Mouse (Mus musculus) E14TG2a.4 (cell line): ENCODE measurements around the gene Fermt1.

ENCODE experiments used
- H3K27me3 ChIP-seq: 2 replicates; pipeline ENCODE4 v1.6.1; 2014; ENCODE audit warnings: low read length, control low read depth; ENCODE audit not compliant: insufficient read depth
- H3K36me3 ChIP-seq: 2 replicates; pipeline ENCODE4 v1.6.1; 2014; ENCODE audit warnings: low read length, control low read depth; ENCODE audit not compliant: insufficient read depth
- H3K4me1 ChIP-seq: replicated peaks from 2 replicates; pipeline ENCODE4 v1.6.1; 2014; ENCODE audit warnings: low read depth, low read length, control low read depth
- H3K4me3 ChIP-seq: replicated peaks from 2 replicates; pipeline ENCODE4 v1.5.1; 2014; ENCODE audit warnings: mild to moderate bottlenecking, low read length
- H3K9me3 ChIP-seq: 2 replicates; pipeline ENCODE4 v1.6.1; 2014; ENCODE audit warnings: low read length, control low read depth
- CTCF ChIP-seq: conservative IDR thresholded peaks from 2 replicates; pipeline ENCODE4 v1.5.1; 2014; ENCODE audit warnings: low read length
- NANOG ChIP-seq: IDR thresholded peaks from 2 replicates; pipeline ENCODE4 v1.6.1; 2014; ENCODE audit warnings: borderline replicate concordance, low read length, mixed read lengths
- POU5F1 ChIP-seq: IDR thresholded peaks from 2 replicates; pipeline ENCODE4 v1.6.1; 2014; ENCODE audit warnings: low read length, borderline replicate concordance

Fermt1 gene

GRCm38 (mm10) chr2:132946976-132947375 is 1.3 kb upstream of the Fermt1 start:
- Histone ChIP-seq H3K4me3 (no peak overlapping the region), H3K9me3 (no peaks in the 10 kb centered on the region), H3K36me3 (no peaks in the 10 kb centered on the region), H3K27me3 (peaks cover 49% of the 10 kb centered on the region), H3K4me1 (peaks cover 18% of the 10 kb centered on the region)
- TF ChIP-seq NANOG (no peak), POU5F1 (no peak), CTCF (no peak)

GRCm38 (mm10) chr2:132944711-132945325 is 888 bp downstream of the Fermt1 start:
- Histone ChIP-seq H3K4me1 (peaks cover 14% of the 10 kb centered on the region), H3K27me3 (peaks cover 46% of the 10 kb centered on the region), H3K36me3 (no peaks in the 10 kb centered on the region), H3K4me3 (peak overlapping the region; percentile 78), H3K9me3 (no peaks in the 10 kb centered on the region)
- TF ChIP-seq NANOG (no peak), CTCF (no peak), POU5F1 (no peak)

GRCm38 (mm10) chr2:132943997-132944396 is 1.7 kb downstream of the Fermt1 start:
- H3K4me3 ChIP-seq: no peak overlapping the region
- TF ChIP-seq CTCF (no peak), NANOG (no peak), POU5F1 (no peak)
- no peaks in the 10 kb centered on the region for H3K36me3 ChIP-seq
- H3K27me3 ChIP-seq: peaks cover 52% of the 10 kb centered on the region
- H3K9me3 ChIP-seq: no peaks in the 10 kb centered on the region
- H3K4me1 ChIP-seq: peaks cover 18% of the 10 kb centered on the region

GRCm38 (mm10) chr2:132943596-132943995 is 2.1 kb downstream of the Fermt1 start:
- TF ChIP-seq POU5F1 (no peak), NANOG (no peak), CTCF (no peak)
- peaks cover 53% of the 10 kb centered on the region for H3K27me3 ChIP-seq

GRCm38 (mm10) chr2:132939056-132939455 is 6.7 kb downstream of the Fermt1 start:
- TF ChIP-seq CTCF (no peak), POU5F1 (no peak), NANOG (no peak)
- no peaks in the 10 kb centered on the region for H3K36me3 ChIP-seq
- H3K4me1 ChIP-seq: peaks cover 4% of the 10 kb centered on the region; the same call in 1 of the 2 replicates
- H3K4me3 ChIP-seq: peak overlapping the region; percentile 51
- 0 out of 2 replicates have a peak, but pooled peaks cover 3% of the 10 kb centered on the region for H3K9me3 ChIP-seq
- peaks cover 26% of the 10 kb centered on the region for H3K27me3 ChIP-seq

More at GRCm38 (mm10) chr2:132943596-132943995, 2.1 kb downstream of the Fermt1 start:
- peaks cover 19% of the 10 kb centered on the region for H3K4me1 ChIP-seq
- H3K9me3 ChIP-seq: no peaks in the 10 kb centered on the region
- H3K36me3 ChIP-seq: no peaks in the 10 kb centered on the region
- no peak overlapping the region for H3K4me3 ChIP-seq

GRCm38 (mm10) chr2:132936176-132936575 is 9.5 kb downstream of the Fermt1 start:
- Histone ChIP-seq H3K4me1 (peaks cover 4% of the 10 kb centered on the region; the same call in 1 of the 2 replicates), H3K4me3 (no peak overlapping the region), H3K9me3 (0 out of 2 replicates have a peak, but pooled peaks cover 3% of the 10 kb centered on the region), H3K27me3 (peaks cover 14% of the 10 kb centered on the region; the same call in 1 of the 2 replicates), H3K36me3 (no peaks in the 10 kb centered on the region)
- no peak for TF ChIP-seq NANOG
- TF ChIP-seq CTCF: no peak
- no peak for TF ChIP-seq POU5F1

GRCm38 (mm10) chr2:132934711-132935110 is 11.0 kb downstream of the Fermt1 start:
- TF ChIP-seq NANOG (no peak), POU5F1 (no peak), CTCF (no peak)
- 0 out of 2 replicates have a peak, but pooled peaks cover 3% of the 10 kb centered on the region for H3K9me3 ChIP-seq

GRCm38 (mm10) chr2:132934142-132934541 is 11.6 kb downstream of the Fermt1 start:
- peaks cover 2% of the 10 kb centered on the region; the same call in 1 of the 2 replicates for H3K27me3 ChIP-seq
- H3K9me3 ChIP-seq: 0 out of 2 replicates have a peak, but pooled peaks cover 3% of the 10 kb centered on the region
- peaks cover 3% of the 10 kb centered on the region; the same call in 1 of the 2 replicates for H3K4me1 ChIP-seq
- no peaks in the 10 kb centered on the region for H3K36me3 ChIP-seq
- no peak overlapping the region for H3K4me3 ChIP-seq
- TF ChIP-seq CTCF (peak; percentile 43), POU5F1 (no peak)

More at GRCm38 (mm10) chr2:132934711-132935110, 11.0 kb downstream of the Fermt1 start:
- Histone ChIP-seq H3K4me3 (no peak overlapping the region), H3K27me3 (peaks cover 5% of the 10 kb centered on the region; the same call in 1 of the 2 replicates), H3K4me1 (peaks cover 4% of the 10 kb centered on the region; the same call in 1 of the 2 replicates), H3K36me3 (no peaks in the 10 kb centered on the region)

- TF ChIP-seq CTCF: no peak
- TF ChIP-seq NANOG: no peak
- TF ChIP-seq POU5F1: no peak
- no peaks in the 10 kb centered on the region for H3K36me3 ChIP-seq
- no peaks in the 10 kb centered on the region for H3K27me3 ChIP-seq
- no peaks in the 10 kb centered on the region for H3K9me3 ChIP-seq
- no peaks in the 10 kb centered on the region for H3K4me1 ChIP-seq
- H3K4me3 ChIP-seq: no peak overlapping the region
Observed at GRCm38 (mm10) chr2:132928999-132929398, 16.7 kb downstream of the Fermt1 start.
